Comparison of ENCODE assay signal across 9 mouse cellular contexts in genomic region chr11:70563470-70564275, GRCm38 (mm10). TPM values are rescaled to one million over a fixed set of nuclear protein-coding genes. Genes with fewer than 3 reads are reported as not detected.
DNase-seq lines count a peak whose midpoint lies in the region; ATAC-seq and TF ChIP-seq lines count a peak whose summit lies in the region.
"Had no signal": no experiment of that assay in that cellular context is flagged by ENCODE, and none has a peak within 500 bp of the region (broad histone marks: within the 10 kb centered on the region; RNA-seq: fewer than 3 reads in every experiment).

No protein-coding gene starts in this region.

- 8% methylated on average over 25 of the region's 25 CpGs for WGBS in spleen, adult 2 months
- 4% methylated on average over 25 of the region's 25 CpGs for WGBS in heart, embryonic 16.5 days
- WGBS in macrophage (ENCODE audit: missing documents): 5% methylated on average over 24 of the region's 25 CpGs
- WGBS in stomach, embryonic 16.5 days: 2% methylated on average over 25 of the region's 25 CpGs

- H3K4me3 ChIP-seq in spleen, adult 2 months (ENCODE audit: extremely low read depth, insufficient read depth, insufficient read length): peak overlapping the region; percentile 95
- peak overlapping the region; percentile 94 for H3K4me3 ChIP-seq in heart, embryonic 16.5 days (ENCODE audit: low read length)
- H3K4me3 ChIP-seq in macrophage (ENCODE audit: inconsistent target): peak overlapping the region; percentile 70
- H3K4me3 ChIP-seq in stomach, embryonic 16.5 days (replicated peaks; ENCODE audit: low read length): peak overlapping the region; percentile 89

- no peaks in the 10 kb centered on the region for H3K9me3 ChIP-seq in heart, embryonic 16.5 days (replicated peaks; ENCODE audit: control insufficient read depth, low read length)
- H3K9me3 ChIP-seq in stomach, embryonic 16.5 days (replicated peaks; ENCODE audit: control insufficient read depth, low read length): no peaks in the 10 kb centered on the region

- peaks cover 57% of the 10 kb centered on the region for H3K79me2 ChIP-seq in macrophage (ENCODE audit: inconsistent target)

- H3K27me3 ChIP-seq in spleen, adult 2 months (ENCODE audit: control insufficient read depth, insufficient read depth, low read length): no peaks in the 10 kb centered on the region
- no peaks in the 10 kb centered on the region for H3K27me3 ChIP-seq in heart, embryonic 16.5 days (ENCODE audit: control insufficient read depth, insufficient read depth, low read length)
- no peaks in the 10 kb centered on the region for H3K27me3 ChIP-seq in stomach, embryonic 16.5 days (ENCODE audit: control insufficient read depth, insufficient read depth, low read length)

- peak in 1 of 2 experiments; percentile 18 for DNase-seq in spleen, adult 2 months (ENCODE audit: low read depth in 1 of 2, low spot score in 2 of 2)
- no peak for DNase-seq in spleen, adult 12 weeks (ENCODE audit: low spot score)
- DNase-seq in embryo, embryonic 11.5 days (ENCODE audit: low read depth, low spot score): peak; percentile 26
- peak; percentile 66 for DNase-seq in kidney, postnatal 14 days
- DNase-seq in urinary bladder, postnatal 25 days (ENCODE audit: low spot score): no peak

- no peak for ATAC-seq in heart, embryonic 16.5 days (replicated peaks; ENCODE audit: extremely low read depth, insufficient read depth, low FRiP score)
- ATAC-seq in stomach, embryonic 16.5 days (ENCODE audit: insufficient read depth, low FRiP score): peak; percentile 5; the same call in 1 of the 2 replicates

- peak overlapping the region; percentile 96 for H3K9ac ChIP-seq in heart, embryonic 16.5 days (ENCODE audit: low read length)
- H3K9ac ChIP-seq in stomach, embryonic 16.5 days (ENCODE audit: low read length): peak overlapping the region; percentile 84

- H3K36me3 ChIP-seq in spleen, adult 2 months (ENCODE audit: control insufficient read depth, insufficient read depth, low read length): no peaks in the 10 kb centered on the region
- no peaks in the 10 kb centered on the region for H3K36me3 ChIP-seq in heart, embryonic 16.5 days (ENCODE audit: control insufficient read depth, insufficient read depth)
- peaks cover 10% of the 10 kb centered on the region for H3K36me3 ChIP-seq in macrophage (ENCODE audit: inconsistent target)
- H3K36me3 ChIP-seq in stomach, embryonic 16.5 days (ENCODE audit: control insufficient read depth, insufficient read depth, low read length): no peaks in the 10 kb centered on the region; the same call in 1 of the 2 replicates

- TF ChIP-seq CTCF in spleen, adult 2 months (IDR thresholded peaks at IDR 0.05; ENCODE audit: extremely low read depth, insufficient read depth, insufficient read length, insufficient replicate concordance): no peak

- H3K4me1 ChIP-seq in spleen, adult 2 months (ENCODE audit: control insufficient read depth, insufficient read depth, insufficient read length): peaks cover 15% of the 10 kb centered on the region; the same call in 1 of the 2 replicates
- H3K4me1 ChIP-seq in heart, embryonic 16.5 days (ENCODE audit: control insufficient read depth, insufficient read depth, low read length): peaks cover 29% of the 10 kb centered on the region
- peaks cover 22% of the 10 kb centered on the region for H3K4me1 ChIP-seq in stomach, embryonic 16.5 days (ENCODE audit: control insufficient read depth, insufficient read depth, low read length)

- no peak for TF ChIP-seq POLR2A in spleen, adult 2 months (IDR thresholded peaks at IDR 0.05; ENCODE audit: low read depth, low read length)

- H3K27ac ChIP-seq in spleen, adult 2 months (ENCODE audit: insufficient read depth, low read length): peak overlapping the region; percentile 13; the same call in 1 of the 2 replicates
- peak overlapping the region; percentile 88 for H3K27ac ChIP-seq in heart, embryonic 16.5 days (ENCODE audit: low read length)
- H3K27ac ChIP-seq in macrophage: peak overlapping the region; percentile 37
- peak overlapping the region; percentile 90 for H3K27ac ChIP-seq in stomach, embryonic 16.5 days (ENCODE audit: low read length)

- peak overlapping the region; percentile 94 for H3K4me2 ChIP-seq in heart, embryonic 16.5 days (ENCODE audit: low read depth, low read length)
- peak overlapping the region; percentile 91 for H3K4me2 ChIP-seq in stomach, embryonic 16.5 days (ENCODE audit: low read depth, low read length)

RNA-seq across cellular contexts. Expression of gene Mink1, which starts 1.0 kb away (rescaled TPM):
- polyA plus RNA-seq in spleen, adult 2 months (2012; rRNA removed): 74.8 and 91.9 TPM in 2 replicates
- polyA plus RNA-seq in heart, embryonic 16.5 days (2015; fragmentation: Nextera tagmentation; extraction: Ambion mirVana): 9.8 and 10.3 TPM in 2 replicates
- 100 to 1,000 TPM in 24 of 26 experiments, 10 to 100 TPM in 2; 86.2 to 379 (median 281) TPM for total RNA-seq in macrophage (2018; cell fraction: chromatin; rRNA removed)
- 10 to 100 TPM; 40.2 to 69.7 (median 56.6) TPM for total RNA-seq in macrophage (2018; cell fraction: cytosol; rRNA removed)
- 100 to 1,000 TPM in 18 of 26 experiments, 10 to 100 TPM in 8; 63.4 to 206 (median 135) TPM for total RNA-seq in macrophage (2018; cell fraction: nucleus; rRNA removed)
- polyA plus RNA-seq in macrophage (2018): 23.4 to 63.5 TPM (median 51.1 TPM) in 3 replicates
- polyA plus RNA-seq in stomach, embryonic 16.5 days (2015; fragmentation: Nextera tagmentation; extraction: Ambion mirVana): 12.5 and 13.0 TPM in 2 replicates

RNA-seq across cellular contexts. Expression of gene Pld2, which starts 23.8 kb away (rescaled TPM):
- 12.3 and 13.9 TPM in 2 replicates for polyA plus RNA-seq in spleen, adult 2 months (2012; rRNA removed)
- 9.1 and 12.0 TPM in 2 replicates for polyA plus RNA-seq in heart, embryonic 16.5 days (2015; fragmentation: Nextera tagmentation; extraction: Ambion mirVana)
- total RNA-seq in macrophage (2018; cell fraction: chromatin; rRNA removed): 100 to 1,000 TPM; 111 to 303 (median 185) TPM
- 10 to 100 TPM; 15.3 to 36.4 (median 23.9) TPM for total RNA-seq in macrophage (2018; cell fraction: cytosol; rRNA removed)
- total RNA-seq in macrophage (2018; cell fraction: nucleus; rRNA removed): 100 to 1,000 TPM in 13 of 26 experiments, 10 to 100 TPM in 13; 45.6 to 248 (median 103) TPM
- polyA plus RNA-seq in macrophage (2018): 19.1 to 36.3 TPM (median 25.0 TPM) in 3 replicates
- polyA plus RNA-seq in stomach, embryonic 16.5 days (2015; fragmentation: Nextera tagmentation; extraction: Ambion mirVana): 17.8 and 21.5 TPM in 2 replicates

RNA-seq across cellular contexts. Expression of gene Gm40193, which starts 30.9 kb away (rescaled TPM):
- not detected in 2 replicates for polyA plus RNA-seq in spleen, adult 2 months (2012; rRNA removed)
- polyA plus RNA-seq in heart, embryonic 16.5 days (2015; fragmentation: Nextera tagmentation; extraction: Ambion mirVana): not detected in 2 replicates
- not detected for total RNA-seq in macrophage (2018; cell fraction: chromatin; rRNA removed)
- not detected for total RNA-seq in macrophage (2018; cell fraction: cytosol; rRNA removed)
- total RNA-seq in macrophage (2018; cell fraction: nucleus; rRNA removed): not detected
- polyA plus RNA-seq in macrophage (2018): not detected in 3 replicates
- not detected in 2 replicates for polyA plus RNA-seq in stomach, embryonic 16.5 days (2015; fragmentation: Nextera tagmentation; extraction: Ambion mirVana)
- total RNA-seq: hematopoietic stem cell, adult 5-6 weeks had no signal

RNA-seq across cellular contexts. Expression of gene Psmb6, which starts 38.5 kb away (rescaled TPM):
- 125 and 155 TPM in 2 replicates for polyA plus RNA-seq in spleen, adult 2 months (2012; rRNA removed)
- 607 and 623 TPM in 2 replicates for polyA plus RNA-seq in heart, embryonic 16.5 days (2015; fragmentation: Nextera tagmentation; extraction: Ambion mirVana)
- 100 to 1,000 TPM; 101 to 394 (median 222) TPM for total RNA-seq in macrophage (2018; cell fraction: chromatin; rRNA removed)
- 100 to 1,000 TPM; 380 to 616 (median 453) TPM for total RNA-seq in macrophage (2018; cell fraction: cytosol; rRNA removed)
- 100 to 1,000 TPM; 139 to 509 (median 336) TPM for total RNA-seq in macrophage (2018; cell fraction: nucleus; rRNA removed)
- polyA plus RNA-seq in macrophage (2018): 305 to 399 TPM (median 395 TPM) in 3 replicates
- polyA plus RNA-seq in stomach, embryonic 16.5 days (2015; fragmentation: Nextera tagmentation; extraction: Ambion mirVana): 614 and 657 TPM in 2 replicates

RNA-seq across cellular contexts. Expression of gene Gltpd2, which starts 44.7 kb away (rescaled TPM):
- 0.18 TPM in 1 of 2 replicates, not detected in the other for polyA plus RNA-seq in spleen, adult 2 months (2012; rRNA removed)
- polyA plus RNA-seq in heart, embryonic 16.5 days (2015; fragmentation: Nextera tagmentation; extraction: Ambion mirVana): 0.16 and 0.37 TPM in 2 replicates
- not detected for total RNA-seq in macrophage (2018; cell fraction: chromatin; rRNA removed)
- total RNA-seq in macrophage (2018; cell fraction: cytosol; rRNA removed): not detected
- not detected for total RNA-seq in macrophage (2018; cell fraction: nucleus; rRNA removed)
- polyA plus RNA-seq in macrophage (2018): not detected in 3 replicates
- polyA plus RNA-seq in stomach, embryonic 16.5 days (2015; fragmentation: Nextera tagmentation; extraction: Ambion mirVana): 1.9 and 2.0 TPM in 2 replicates
- total RNA-seq: hematopoietic stem cell, adult 5-6 weeks had no signal

Comparison
In these comparisons a context has a peak if more than half of its experiments do, and no peak if none do; other contexts are left out.
1. DNase-seq: peak in embryo, embryonic 11.5 days (single experiment) and kidney, postnatal 14 days (single experiment); none in spleen, adult 12 weeks (single experiment) and urinary bladder, postnatal 25 days (single experiment).
2. H3K27ac ChIP-seq: peak in every context shown above with its lines; median percentile 90 in stomach, embryonic 16.5 days; 88 in heart, embryonic 16.5 days; 37 in macrophage; 13 in spleen, adult 2 months.
3. Peak in every context shown above with its lines, with median percentiles within 50 percentile points of each other: H3K4me3 ChIP-seq.